Mouse (Mus musculus) liver, adult 2 months (tissue): ENCODE measurements at regions not wholly inside any gene's neighbourhood (a gene's known extent, or its start where the extent isn't known, plus 50 kb on each side); places are given as distances from the start of the nearest gene placed in this dataset.

Experiments used
- CTCF ChIP-seq: fragments of 200-500 bp; IDR thresholded peaks from 2 replicates; pipeline ENCODE4 v1.5.1; 2011; ENCODE audit warnings: low read depth, low read length, control low read depth
- POLR2A ChIP-seq: fragments of 200-500 bp; IDR thresholded peaks from 2 replicates; pipeline ENCODE4 v1.6.1; 2011; ENCODE audit warnings: low read length, control low read depth; ENCODE audit not compliant: insufficient read depth; ENCODE audit errors: extremely low read depth

DNA sequence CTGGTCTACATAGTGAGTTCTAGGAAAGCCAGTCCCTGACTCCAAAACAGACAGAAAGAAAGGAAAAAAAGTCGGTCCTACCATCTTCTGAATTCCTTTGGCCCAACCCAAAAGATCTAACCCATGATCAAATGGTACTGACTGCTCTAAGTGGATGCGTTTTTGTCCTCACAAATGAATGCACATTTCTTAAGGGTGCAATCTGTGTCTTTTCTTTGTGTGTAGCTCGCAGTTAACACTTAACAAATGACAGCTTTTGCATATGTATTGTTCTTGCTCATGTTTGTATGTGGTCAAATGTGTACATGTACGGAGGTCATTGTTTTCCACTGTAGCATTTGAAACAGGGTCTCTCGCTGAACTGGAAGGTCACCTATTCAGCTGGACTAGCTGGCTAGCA, 79.3 kb downstream of the Otx2 start:
- no peak for TF ChIP-seq CTCF
- TF ChIP-seq POLR2A = no peak
